Mouse (Mus musculus) neural tube, embryonic 14.5 days (tissue): ENCODE data around the gene Snx32. TPM values are rescaled to one million over a fixed set of nuclear protein-coding genes. Genes with fewer than 3 reads are reported as not detected.

ENCODE experiments used
- ATAC-seq: fragments of 200-750 bp; cut with Nextera tagmentation; 2 replicates; pipeline ENCODE4 v1.8.0; 2017; ENCODE audit warnings: low read depth, mild to moderate bottlenecking, moderate TSS enrichment, moderate library complexity
- H3K27ac ChIP-seq: fragments of 300-500 bp; sonication (generic); 2 replicates; pipeline ENCODE4 v1.5.1; 2014; ENCODE audit warnings: low read depth, mild to moderate bottlenecking, control low read depth, low read length, moderate library complexity, mixed read lengths
- H3K27me3 ChIP-seq: fragments of 300-500 bp; sonication (generic); 2 replicates; pipeline ENCODE4 v1.6.1; 2014; ENCODE audit warnings: low read length; ENCODE audit not compliant: control insufficient read depth, insufficient read depth
- H3K36me3 ChIP-seq: fragments of 300-500 bp; sonication (generic); 2 replicates; pipeline ENCODE4 v1.6.1; 2014; ENCODE audit warnings: low read length, mixed read lengths; ENCODE audit not compliant: control insufficient read depth, insufficient read depth
- H3K4me1 ChIP-seq: fragments of 300-500 bp; sonication (generic); 2 replicates; pipeline ENCODE4 v1.6.1; 2014; ENCODE audit warnings: low read length; ENCODE audit not compliant: control insufficient read depth, insufficient read depth
- H3K4me2 ChIP-seq: fragments of 300-500 bp; sonication (generic); 2 replicates; pipeline ENCODE4 v1.6.1; 2014; ENCODE audit warnings: mild to moderate bottlenecking, low read depth, low read length, control low read depth
- H3K4me3 ChIP-seq: fragments of 300-500 bp; sonication (generic); 2 replicates; pipeline ENCODE4 v1.5.1; 2014; ENCODE audit warnings: low read depth, low read length, control low read depth, mixed read lengths
- H3K9ac ChIP-seq: fragments of 300-500 bp; sonication (generic); replicated peaks from 2 replicates; pipeline ENCODE4 v1.6.1; 2014; ENCODE audit warnings: low read depth, mild to moderate bottlenecking, control low read depth, low read length, mixed read lengths
- H3K9me3 ChIP-seq: fragments of 300-500 bp; sonication (generic); 2 replicates; pipeline ENCODE4 v1.6.1; 2016; ENCODE audit warnings: low read length; ENCODE audit not compliant: control insufficient read depth
- WGBS: fragments of 180-500 bp; shearing (Covaris S2); extraction: QIAGEN DNeasy Blood & Tissue Kit; methylation state at CpG from one replicate; pipeline ENCODE4 v1.1.7; 2014; 5-methylcytosine and 5-hydroxymethylcytosine counted together
- polyA plus RNA-seq: library from polyadenylated mRNA; unstranded; fragments of >200 nt; fragmentation: Nextera tagmentation; extraction: Ambion mirVana; gene quantifications from 2 replicates; pipeline ENCODE4 v1.2.1, GENCODE M21; 2014

Snx32 gene
- polyA plus RNA-seq, 1 experiment from 2014 or later = 107 TPM

GRCm38 (mm10) chr19:5486771-5487170 is 23.6 kb downstream of the Snx32 start:
- Histone ChIP-seq H3K9me3 (no peaks in the 10 kb centered on the region), H3K4me2 (no peak overlapping the region; the same call in 1 of the 2 replicates), H3K4me3 (peak overlapping the region; percentile 42; the same call in 1 of the 2 replicates), H3K9ac (no peak overlapping the region), H3K36me3 (peaks cover 23% of the 10 kb centered on the region), H3K27ac (no peak overlapping the region), H3K27me3 (no peaks in the 10 kb centered on the region), H3K4me1 (peaks cover 14% of the 10 kb centered on the region; the same call in 1 of the 2 replicates)
- WGBS = 95% methylated on average over 4 of the region's 4 CpGs
- no peak for ATAC-seq

- Histone ChIP-seq H3K4me3 (no peak overlapping the region), H3K36me3 (peaks cover 23% of the 10 kb centered on the region), H3K4me2 (no peak overlapping the region), H3K4me1 (peaks cover 12% of the 10 kb centered on the region; the same call in 1 of the 2 replicates), H3K9me3 (no peaks in the 10 kb centered on the region), H3K27ac (no peak overlapping the region), H3K9ac (no peak overlapping the region), H3K27me3 (no peaks in the 10 kb centered on the region)
- ATAC-seq = no peak
- WGBS = 93% methylated on average over 8 of the region's 8 CpGs
Measured at GRCm38 (mm10) chr19:5486286-5486685, 24.1 kb downstream of the Snx32 start.

GRCm38 (mm10) chr19:5485821-5486220 is 24.5 kb downstream of the Snx32 start:
- ATAC-seq = no peak
- H3K27me3 ChIP-seq = no peaks in the 10 kb centered on the region
- WGBS = 95% methylated on average over 7 of the region's 7 CpGs
- no peak overlapping the region for H3K4me3 ChIP-seq
- H3K4me2 ChIP-seq = no peak overlapping the region
- no peak overlapping the region for H3K9ac ChIP-seq
- no peak overlapping the region for H3K27ac ChIP-seq
- no peaks in the 10 kb centered on the region for H3K9me3 ChIP-seq
- peaks cover 23% of the 10 kb centered on the region for H3K36me3 ChIP-seq
- peaks cover 12% of the 10 kb centered on the region; the same call in 1 of the 2 replicates for H3K4me1 ChIP-seq

- no peak overlapping the region for H3K27ac ChIP-seq
- no peak overlapping the region for H3K4me3 ChIP-seq
- H3K9ac ChIP-seq = no peak overlapping the region
- no peak for ATAC-seq
- H3K4me2 ChIP-seq = no peak overlapping the region
- H3K9me3 ChIP-seq = no peaks in the 10 kb centered on the region
- WGBS = 95% methylated on average over 8 of the region's 8 CpGs
- H3K36me3 ChIP-seq = peaks cover 23% of the 10 kb centered on the region
- H3K4me1 ChIP-seq = peaks cover 12% of the 10 kb centered on the region; the same call in 1 of the 2 replicates
- H3K27me3 ChIP-seq = no peaks in the 10 kb centered on the region
Measured at GRCm38 (mm10) chr19:5485371-5485770, 25.0 kb downstream of the Snx32 start.

GRCm38 (mm10) chr19:5484496-5484895 is 25.8 kb downstream of the Snx32 start:
- Histone ChIP-seq H3K36me3 (peaks cover 27% of the 10 kb centered on the region), H3K9ac (no peak overlapping the region)

GRCm38 (mm10) chr19:5483386-5484359 is 26.7 kb downstream of the Snx32 start:
- Histone ChIP-seq H3K27ac (no peak overlapping the region), H3K4me2 (no peak overlapping the region), H3K36me3 (peaks cover 27% of the 10 kb centered on the region), H3K4me1 (peaks cover 8% of the 10 kb centered on the region; the same call in 1 of the 2 replicates), H3K9me3 (no peaks in the 10 kb centered on the region), H3K4me3 (no peak overlapping the region), H3K9ac (no peak overlapping the region), H3K27me3 (no peaks in the 10 kb centered on the region)
- ATAC-seq = no peak
- 94% methylated on average over 19 of the region's 19 CpGs for WGBS

More at GRCm38 (mm10) chr19:5484496-5484895, 25.8 kb downstream of the Snx32 start:
- WGBS = 93% methylated on average over 5 of the region's 5 CpGs
- H3K9me3 ChIP-seq = no peaks in the 10 kb centered on the region
- no peak overlapping the region for H3K27ac ChIP-seq
- no peak overlapping the region for H3K4me3 ChIP-seq
- ATAC-seq = no peak
- peaks cover 9% of the 10 kb centered on the region; the same call in 1 of the 2 replicates for H3K4me1 ChIP-seq
- no peak overlapping the region for H3K4me2 ChIP-seq
- H3K27me3 ChIP-seq = no peaks in the 10 kb centered on the region

- no peak overlapping the region for H3K4me2 ChIP-seq
- peaks cover 27% of the 10 kb centered on the region for H3K36me3 ChIP-seq
- no peaks in the 10 kb centered on the region for H3K9me3 ChIP-seq
- H3K9ac ChIP-seq = no peak overlapping the region
- no peak overlapping the region for H3K27ac ChIP-seq
- WGBS = 94% methylated on average over 10 of the region's 10 CpGs
- no peaks in the 10 kb centered on the region for H3K4me1 ChIP-seq
- H3K27me3 ChIP-seq = no peaks in the 10 kb centered on the region
- H3K4me3 ChIP-seq = no peak overlapping the region
- no peak for ATAC-seq
Measured at GRCm38 (mm10) chr19:5481398-5481797, 28.9 kb downstream of the Snx32 start.

- ATAC-seq = no peak
- H3K9me3 ChIP-seq = no peaks in the 10 kb centered on the region
- no peak overlapping the region for H3K4me2 ChIP-seq
- H3K4me3 ChIP-seq = no peak overlapping the region
- H3K27me3 ChIP-seq = no peaks in the 10 kb centered on the region
- H3K27ac ChIP-seq = no peak overlapping the region
- H3K9ac ChIP-seq = no peak overlapping the region
- 96% methylated on average over 10 of the region's 10 CpGs for WGBS
- peaks cover 8% of the 10 kb centered on the region for H3K4me1 ChIP-seq
- H3K36me3 ChIP-seq = peaks cover 22% of the 10 kb centered on the region
Measured at GRCm38 (mm10) chr19:5480016-5480415, 30.3 kb downstream of the Snx32 start.

- 94% methylated on average over 18 of the region's 18 CpGs for whole genome bisulfite sequencing
- ATAC-seq = no peak
Measured at GRCm38 (mm10) chr19:5477668-5478300, 32.6 kb downstream of the Snx32 start.

More at GRCm38 (mm10) chr19:5477668-5478300, 32.6 kb downstream of the Snx32 start:
- no peak overlapping the region for H3K4me2 ChIP-seq
- no peak overlapping the region for H3K4me3 ChIP-seq
- no peak overlapping the region for H3K9ac ChIP-seq
- no peaks in the 10 kb centered on the region for H3K9me3 ChIP-seq
- H3K4me1 ChIP-seq = peaks cover 16% of the 10 kb centered on the region
- peaks cover 11% of the 10 kb centered on the region for H3K36me3 ChIP-seq
- H3K27ac ChIP-seq = no peak overlapping the region
- H3K27me3 ChIP-seq = no peaks in the 10 kb centered on the region
